Mouse (Mus musculus) neural tube, embryonic 10.5 days (tissue): ENCODE measurements around the gene Vstm2a.

Experiments
- DNase-seq: peaks from one replicate; pipeline ENCODE4 v3.0.0-alpha.2; 2017; ENCODE audit warnings: low spot score; ENCODE audit errors: extremely low spot score

Gene Vstm2a

DNA sequence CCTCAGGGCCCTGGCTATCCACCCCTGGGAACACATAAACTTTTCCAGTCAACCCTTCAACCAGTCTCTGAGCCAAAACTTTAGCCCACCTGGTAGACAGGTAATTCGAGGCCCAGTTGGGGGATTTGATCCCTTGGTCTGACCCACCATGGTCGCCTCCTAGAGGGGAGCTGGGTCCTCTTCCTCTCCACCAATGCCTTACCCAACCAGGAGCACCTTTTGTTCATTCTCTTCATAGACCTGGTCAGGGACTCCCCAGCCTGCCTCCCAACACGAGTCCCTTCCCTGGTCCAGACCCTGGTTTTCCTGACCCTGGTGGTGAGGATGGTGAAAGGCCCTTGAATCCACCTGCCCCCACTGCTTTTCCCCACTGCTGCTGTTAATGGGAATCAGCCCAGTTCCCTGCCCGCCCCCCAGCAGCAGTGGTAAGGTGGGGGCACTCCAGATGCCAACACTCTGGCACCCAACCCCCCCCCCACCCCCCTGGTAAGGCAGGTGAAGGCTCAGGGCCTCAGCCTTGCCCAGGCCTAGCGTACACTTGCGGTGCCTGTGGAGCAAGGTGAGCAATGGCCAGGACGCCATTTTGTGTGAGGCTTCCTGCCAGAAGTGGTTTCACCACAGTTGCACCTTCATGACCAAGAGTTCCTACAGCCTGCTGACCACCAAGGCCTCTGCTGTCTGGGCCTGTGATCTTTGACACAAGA, 182.2 kb downstream of the Vstm2a start:
- DNase-seq = no peak
